Mouse (Mus musculus): ENCODE results near the gene Gpx6. TPM values are rescaled to one million over a fixed set of nuclear protein-coding genes. Genes with fewer than 3 reads are reported as not detected.

Gene Gpx6
- polyA plus RNA-seq, 1 experiment from 2014 or later: not detected

DNA sequence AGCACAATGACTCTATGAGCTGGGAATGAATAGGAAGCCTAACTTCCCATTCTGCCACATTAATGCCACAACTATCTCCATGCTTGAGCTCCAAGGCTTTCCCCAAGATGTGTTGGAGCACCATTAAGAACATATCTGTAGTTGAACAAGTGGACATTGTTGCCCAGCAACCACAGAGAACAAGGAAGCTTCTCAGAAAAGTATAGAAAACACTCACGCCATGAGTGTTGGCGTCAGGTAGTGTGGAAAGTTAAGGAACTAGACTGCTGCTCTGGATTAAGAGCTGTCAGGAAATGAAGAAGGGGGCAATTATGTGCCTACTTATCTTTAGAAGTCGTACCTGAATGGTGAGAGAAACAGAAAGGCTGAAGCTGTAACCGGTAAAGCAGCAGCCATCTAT, 2.0 kb downstream of the Gpx6 start:
- Histone ChIP-seq H3K36me3 (ENCODE audit: control insufficient read depth, insufficient read depth, low read length) (no peaks in the 10 kb centered on the region), H3K9ac (ENCODE audit: low read length) (no peak overlapping the region), H3K27me3 (ENCODE audit: control insufficient read depth, insufficient read depth, low read depth, low read length) (no peaks in the 10 kb centered on the region), H3K9me3 (ENCODE audit: control insufficient read depth, low read length) (no peaks in the 10 kb centered on the region), H3K4me1 (replicated peaks; ENCODE audit: control insufficient read depth, insufficient read depth, low read length) (no peaks in the 10 kb centered on the region), H3K27ac (ENCODE audit: low read length) (no peak overlapping the region), H3K4me3 (ENCODE audit: low read length) (no peak overlapping the region), H3K4me2 (ENCODE audit: low read depth, low read length) (no peak overlapping the region)
- 49% methylated on average over 4 of the region's 4 CpGs for WGBS
- no peak for ATAC-seq (ENCODE audit: low read depth)

DNA sequence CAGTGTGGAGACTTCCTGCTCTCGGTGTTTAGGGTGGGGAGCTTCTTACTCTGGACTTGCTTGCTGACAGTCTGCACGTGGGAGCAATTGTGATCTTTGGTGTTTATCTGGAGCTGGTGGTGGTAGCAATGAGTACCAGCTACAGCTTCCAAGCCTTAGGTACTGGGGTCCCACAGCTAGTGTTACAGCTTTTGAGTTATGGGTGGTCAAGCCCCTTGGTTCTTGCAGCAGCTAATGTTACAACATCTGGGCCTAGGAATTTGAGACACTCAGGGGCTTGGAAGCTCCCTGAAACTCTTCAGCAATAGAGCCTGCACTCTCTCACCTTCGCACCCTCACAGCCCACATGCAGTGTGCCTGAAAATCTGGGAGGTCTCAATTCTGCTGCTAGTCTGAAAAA, 8.3 kb downstream of the Gpx6 start:
- Histone ChIP-seq H3K4me2 (ENCODE audit: low read depth, low read length) (no peak overlapping the region), H3K36me3 (ENCODE audit: control insufficient read depth, insufficient read depth, low read length) (no peaks in the 10 kb centered on the region), H3K27ac (ENCODE audit: low read length) (no peak overlapping the region), H3K4me1 (replicated peaks; ENCODE audit: control insufficient read depth, insufficient read depth, low read length) (no peaks in the 10 kb centered on the region), H3K4me3 (ENCODE audit: low read length) (no peak overlapping the region), H3K9me3 (ENCODE audit: control insufficient read depth, low read length) (no peaks in the 10 kb centered on the region), H3K9ac (ENCODE audit: low read length) (no peak overlapping the region), H3K27me3 (ENCODE audit: control insufficient read depth, insufficient read depth, low read depth, low read length) (no peaks in the 10 kb centered on the region)
- no peak for ATAC-seq (ENCODE audit: low read depth)
- whole genome bisulfite sequencing: 58% methylated on average over 3 of the region's 3 CpGs

DNA sequence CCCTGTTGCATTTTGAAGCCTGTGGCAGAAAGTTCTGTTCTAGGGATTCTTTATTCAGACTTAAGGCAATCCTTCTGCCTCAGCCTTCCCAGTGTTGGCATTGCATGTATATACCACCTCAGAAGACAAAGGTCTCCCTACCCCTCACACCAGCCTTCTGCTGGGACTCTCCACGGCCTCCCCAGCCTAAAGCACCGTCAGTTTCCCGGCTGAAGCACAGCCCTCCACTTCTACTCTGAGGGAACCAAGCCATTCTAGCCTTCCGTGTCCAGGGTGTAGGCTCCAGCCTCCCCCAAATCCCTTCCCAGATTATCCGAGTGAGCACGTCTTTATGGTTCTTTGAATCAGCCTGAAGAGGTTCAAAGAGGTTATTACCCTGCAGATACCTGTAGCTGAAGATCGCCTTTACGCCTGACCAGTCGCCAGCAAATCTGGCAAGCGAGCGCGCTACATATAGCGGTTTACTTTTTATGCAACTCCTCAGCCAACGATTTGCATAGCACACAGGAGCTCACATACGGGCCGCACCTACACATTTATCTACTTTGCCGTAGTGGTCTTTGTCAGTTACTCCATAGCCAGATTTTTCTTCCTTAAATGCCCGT, 10.1 kb downstream of the Gpx6 start:
- H3K27ac ChIP-seq (ENCODE audit: low read length): no peak overlapping the region
- H3K9me3 ChIP-seq (ENCODE audit: control insufficient read depth, low read length): no peaks in the 10 kb centered on the region
- H3K4me2 ChIP-seq (ENCODE audit: low read depth, low read length): peak overlapping the region; percentile 49
- no peak overlapping the region for H3K9ac ChIP-seq (ENCODE audit: low read length)
- H3K27me3 ChIP-seq (ENCODE audit: control insufficient read depth, insufficient read depth, low read depth, low read length): no peaks in the 10 kb centered on the region
- no peaks in the 10 kb centered on the region for H3K36me3 ChIP-seq (ENCODE audit: control insufficient read depth, insufficient read depth, low read length)
- H3K4me1 ChIP-seq (replicated peaks; ENCODE audit: control insufficient read depth, insufficient read depth, low read length): no peaks in the 10 kb centered on the region
- 5% methylated on average over 18 of the region's 18 CpGs for WGBS
- no peak for ATAC-seq (ENCODE audit: low read depth)
- H3K4me3 ChIP-seq (ENCODE audit: low read length): peak overlapping the region; percentile 34

DNA sequence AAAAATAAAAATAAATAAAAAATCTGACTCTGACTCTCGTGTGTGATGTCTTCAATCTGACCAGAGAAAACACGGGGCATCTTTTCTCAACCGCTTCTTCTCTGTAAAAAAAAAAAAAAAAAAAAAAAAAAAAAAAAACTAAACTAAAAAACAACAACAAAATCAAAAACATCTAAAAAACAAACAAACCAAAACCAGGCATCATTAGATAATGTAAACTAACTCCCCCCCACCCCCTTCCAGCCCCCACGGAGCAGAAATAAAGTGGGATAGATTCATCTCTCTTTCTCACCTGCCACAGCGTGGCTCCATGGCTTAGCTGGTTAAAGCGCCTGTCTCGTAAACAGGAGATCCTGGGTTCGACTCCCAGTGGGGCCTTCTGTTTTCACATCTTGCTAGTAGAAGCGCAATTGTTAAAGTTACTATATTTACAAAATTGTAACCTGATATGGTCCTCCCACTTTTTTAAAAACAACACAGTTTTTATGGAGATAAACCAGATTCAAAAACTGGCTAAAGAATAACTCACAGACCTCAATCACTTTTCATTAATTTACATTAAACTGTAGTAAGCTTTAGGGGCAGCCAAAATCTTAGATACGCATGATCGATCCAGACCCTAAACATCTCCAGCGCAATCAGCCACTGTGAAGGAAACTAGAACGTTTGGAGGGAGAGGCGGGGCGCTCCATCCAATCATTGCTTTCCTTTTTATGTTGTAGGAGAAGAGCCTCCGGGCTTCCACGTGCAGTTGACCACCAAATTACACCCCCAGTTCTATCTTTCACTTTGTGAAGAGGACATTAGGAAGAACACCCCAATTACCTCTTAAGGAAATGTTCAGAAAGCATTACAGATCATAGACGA, 10.8 kb downstream of the Gpx6 start:
- H3K4me3 ChIP-seq (ENCODE audit: low read length): peak overlapping the region; percentile 34
- H3K9me3 ChIP-seq (ENCODE audit: control insufficient read depth, low read length): no peaks in the 10 kb centered on the region
- H3K27ac ChIP-seq (ENCODE audit: low read length): no peak overlapping the region
- peak overlapping the region; percentile 49 for H3K4me2 ChIP-seq (ENCODE audit: low read depth, low read length)
- H3K4me1 ChIP-seq (replicated peaks; ENCODE audit: control insufficient read depth, insufficient read depth, low read length): peaks cover 3% of the 10 kb centered on the region
- no peak for ATAC-seq (ENCODE audit: low read depth)
- no peaks in the 10 kb centered on the region for H3K27me3 ChIP-seq (ENCODE audit: control insufficient read depth, insufficient read depth, low read depth, low read length)
- H3K9ac ChIP-seq (ENCODE audit: low read length): no peak overlapping the region
- H3K36me3 ChIP-seq (ENCODE audit: control insufficient read depth, insufficient read depth, low read length): no peaks in the 10 kb centered on the region
- 16% methylated on average over 18 of the region's 18 CpGs for WGBS

DNA sequence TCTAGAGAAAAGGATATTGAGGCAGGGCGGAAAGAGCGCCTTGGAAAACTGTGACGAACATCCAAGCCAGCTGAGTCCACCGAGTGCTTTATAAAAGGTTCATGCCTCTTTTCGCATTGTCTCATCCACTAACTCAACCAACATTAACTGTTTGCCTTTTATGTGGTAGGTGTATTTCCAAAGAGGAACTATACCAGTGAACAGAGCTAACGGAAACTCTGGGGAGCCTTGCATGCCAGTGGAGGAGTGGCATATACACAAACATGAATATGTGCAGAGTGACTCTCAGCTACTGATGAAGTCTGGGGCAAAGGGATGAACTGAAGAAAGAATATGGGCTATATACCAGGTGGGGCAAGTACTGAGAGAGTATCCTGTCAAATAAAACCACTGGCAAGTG, 11.5 kb downstream of the Gpx6 start:
- 55% methylated on average over 6 of the region's 6 CpGs for WGBS
- Histone ChIP-seq H3K4me2 (ENCODE audit: low read depth, low read length) (peak overlapping the region; percentile 40), H3K4me1 (replicated peaks; ENCODE audit: control insufficient read depth, insufficient read depth, low read length) (peaks cover 3% of the 10 kb centered on the region), H3K27me3 (ENCODE audit: control insufficient read depth, insufficient read depth, low read depth, low read length) (no peaks in the 10 kb centered on the region), H3K4me3 (ENCODE audit: low read length) (no peak overlapping the region; the same call in 1 of the 2 replicates), H3K9ac (ENCODE audit: low read length) (no peak overlapping the region), H3K36me3 (ENCODE audit: control insufficient read depth, insufficient read depth, low read length) (no peaks in the 10 kb centered on the region), H3K9me3 (ENCODE audit: control insufficient read depth, low read length) (no peaks in the 10 kb centered on the region), H3K27ac (ENCODE audit: low read length) (no peak overlapping the region)
- no peak for ATAC-seq (ENCODE audit: low read depth)

DNA sequence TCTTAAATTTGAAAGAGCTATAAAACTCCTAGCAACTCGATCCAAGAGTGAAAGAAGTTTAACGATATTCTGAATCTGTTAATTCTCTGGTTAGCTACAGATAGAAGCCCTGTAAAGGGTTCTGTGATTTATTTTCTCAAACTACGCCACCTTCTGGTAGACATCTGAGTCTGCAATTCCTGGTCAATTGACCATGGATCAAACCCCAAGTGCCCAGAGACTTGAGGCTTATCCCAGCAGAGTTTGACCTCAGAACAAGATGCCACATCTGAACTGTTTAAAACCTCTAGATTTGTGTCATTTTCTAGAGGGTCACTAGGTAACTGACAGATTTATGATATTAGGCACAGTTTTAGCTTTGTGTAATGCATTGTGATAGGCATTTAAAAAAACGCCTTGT, 14.3 kb downstream of the Gpx6 start:
- peak overlapping the region; percentile 45 for H3K4me3 ChIP-seq (ENCODE audit: low read length)
- peaks cover 3% of the 10 kb centered on the region for H3K4me1 ChIP-seq (replicated peaks; ENCODE audit: control insufficient read depth, insufficient read depth, low read length)
- peak overlapping the region; percentile 60 for H3K4me2 ChIP-seq (ENCODE audit: low read depth, low read length)
- no peak overlapping the region for H3K27ac ChIP-seq (ENCODE audit: low read length)
- 6% methylated on average over 4 of the region's 4 CpGs for WGBS
- H3K9me3 ChIP-seq (ENCODE audit: control insufficient read depth, low read length): no peaks in the 10 kb centered on the region
- H3K27me3 ChIP-seq (ENCODE audit: control insufficient read depth, insufficient read depth, low read depth, low read length): no peaks in the 10 kb centered on the region
- no peak overlapping the region for H3K9ac ChIP-seq (ENCODE audit: low read length)
- H3K36me3 ChIP-seq (ENCODE audit: control insufficient read depth, insufficient read depth, low read length): no peaks in the 10 kb centered on the region
- ATAC-seq (ENCODE audit: low read depth): peak; percentile 43; the same call in 1 of the 2 replicates

DNA sequence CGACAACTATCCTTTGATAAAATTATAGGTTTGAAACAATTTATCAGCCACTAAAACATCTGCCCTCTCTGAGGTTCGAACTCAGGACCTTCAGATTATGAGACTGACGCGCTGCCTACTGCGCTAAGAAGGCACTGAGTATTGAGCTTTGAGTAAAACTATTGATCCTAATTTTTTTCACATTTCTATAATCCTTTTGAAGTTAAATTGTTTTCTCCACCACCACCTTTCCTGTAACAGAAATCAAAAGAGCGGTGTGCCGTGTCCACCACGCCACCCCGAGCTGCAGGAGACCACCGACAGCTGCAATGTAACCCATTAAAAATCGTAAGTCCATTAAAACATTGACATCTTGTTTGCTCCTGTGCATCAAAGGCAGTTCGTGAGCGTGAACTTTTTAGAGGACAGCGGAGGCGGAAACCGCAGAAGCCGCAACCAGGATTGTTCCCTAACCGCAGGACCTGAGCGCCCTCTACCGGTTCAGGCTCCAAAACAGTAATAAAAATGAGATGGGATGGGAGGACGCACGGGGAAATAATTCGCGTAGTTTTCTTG, 14.8 kb downstream of the Gpx6 start:
- Histone ChIP-seq H3K9ac (ENCODE audit: low read length) (peak overlapping the region; percentile 48), H3K36me3 (ENCODE audit: control insufficient read depth, insufficient read depth, low read length) (no peaks in the 10 kb centered on the region), H3K4me2 (ENCODE audit: low read depth, low read length) (peak overlapping the region; percentile 60), H3K27ac (ENCODE audit: low read length) (no peak overlapping the region), H3K4me3 (ENCODE audit: low read length) (peak overlapping the region; percentile 45), H3K4me1 (replicated peaks; ENCODE audit: control insufficient read depth, insufficient read depth, low read length) (peaks cover 3% of the 10 kb centered on the region), H3K9me3 (ENCODE audit: control insufficient read depth, low read length) (no peaks in the 10 kb centered on the region), H3K27me3 (ENCODE audit: control insufficient read depth, insufficient read depth, low read depth, low read length) (no peaks in the 10 kb centered on the region)
- WGBS: under 1% methylated on average over 24 of the region's 24 CpGs
- peak; percentile 75; the same call in 1 of the 2 replicates for ATAC-seq (ENCODE audit: low read depth)

DNA sequence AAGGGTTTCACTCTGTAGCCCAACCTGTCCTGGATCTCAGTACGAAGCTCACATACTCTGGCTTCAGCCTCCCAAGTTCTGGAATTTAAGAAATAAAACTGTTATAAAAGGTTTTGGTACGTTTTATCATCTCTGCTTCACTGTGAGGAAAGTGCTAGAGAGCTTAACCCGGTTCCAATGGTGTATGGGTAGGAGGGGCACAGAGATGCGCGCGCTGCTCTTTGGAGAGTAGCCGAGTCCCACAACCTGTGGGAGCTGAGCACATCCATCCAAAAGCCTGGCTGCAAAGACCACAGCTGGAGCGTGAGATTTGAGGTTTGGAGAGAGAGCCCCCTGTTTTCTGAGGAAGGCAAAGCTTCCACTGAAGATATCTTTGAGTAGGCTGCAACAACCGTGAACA, 15.5 kb downstream of the Gpx6 start:
- H3K36me3 ChIP-seq (ENCODE audit: control insufficient read depth, insufficient read depth, low read length): no peaks in the 10 kb centered on the region
- H3K9me3 ChIP-seq (ENCODE audit: control insufficient read depth, low read length): no peaks in the 10 kb centered on the region
- no peak overlapping the region for H3K27ac ChIP-seq (ENCODE audit: low read length)
- H3K27me3 ChIP-seq (ENCODE audit: control insufficient read depth, insufficient read depth, low read depth, low read length): no peaks in the 10 kb centered on the region
- no peak for ATAC-seq (ENCODE audit: low read depth)
- H3K4me1 ChIP-seq (replicated peaks; ENCODE audit: control insufficient read depth, insufficient read depth, low read length): peaks cover 3% of the 10 kb centered on the region
- peak overlapping the region; percentile 24 for H3K9ac ChIP-seq (ENCODE audit: low read length)
- H3K4me2 ChIP-seq (ENCODE audit: low read depth, low read length): peak overlapping the region; percentile 60
- WGBS: under 1% methylated on average over 9 of the region's 9 CpGs
- H3K4me3 ChIP-seq (ENCODE audit: low read length): peak overlapping the region; percentile 45

DNA sequence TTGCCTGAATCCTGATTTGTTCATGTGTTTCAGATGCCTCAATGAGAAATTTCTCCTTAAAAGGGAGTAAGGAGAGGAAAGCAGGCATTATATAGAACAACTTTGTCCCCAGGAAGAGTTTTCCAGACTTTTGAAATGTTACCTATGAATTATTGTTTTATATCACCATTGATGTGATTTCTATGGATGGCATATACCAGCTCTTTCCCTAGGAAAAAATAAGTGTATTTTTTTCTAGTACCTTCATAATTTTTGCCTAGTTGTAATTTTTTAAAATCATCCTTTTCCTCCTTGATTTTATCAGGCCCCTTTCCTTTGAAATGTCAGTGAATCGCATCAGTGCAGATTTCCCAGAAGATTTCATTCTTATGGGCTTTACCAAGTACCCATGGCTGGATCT, 34.7 kb downstream of the Gpx6 start, which contains the start of gene Olfr1367:
Gene Olfr1367 (plus strand): TSS at position 301 of the 400 bp plus-strand sequence.
- no peak within 1 kb of the TSS for H3K27ac ChIP-seq (ENCODE audit: low read length)
- H3K9me3 ChIP-seq (ENCODE audit: control insufficient read depth, low read length): no peaks in the 10 kb centered on the region
- H3K4me1 ChIP-seq (replicated peaks; ENCODE audit: control insufficient read depth, insufficient read depth, low read length): no peaks in the 10 kb centered on the region
- H3K36me3 ChIP-seq (ENCODE audit: control insufficient read depth, insufficient read depth, low read length): no peaks in the 10 kb centered on the region
- no peak within 1 kb of the TSS for H3K4me2 ChIP-seq (ENCODE audit: low read depth, low read length)
- no peak within 1 kb of the TSS for H3K9ac ChIP-seq (ENCODE audit: low read length)
- 82% methylated on average over 1 of the region's 1 CpGs for WGBS
- H3K27me3 ChIP-seq (ENCODE audit: control insufficient read depth, insufficient read depth, low read depth, low read length): no peaks in the 10 kb centered on the region
- no peak for ATAC-seq (ENCODE audit: low read depth)
- H3K4me3 ChIP-seq (ENCODE audit: low read length): no peak within 1 kb of the TSS
